Mouse (Mus musculus): ENCODE results near the gene Igf2bp3. TPM values are rescaled to one million over a fixed set of nuclear protein-coding genes. Genes with fewer than 3 reads are reported as not detected.

Igf2bp3 gene
- total RNA-seq, 2 experiments from 2014 or later: 0.02 TPM; not detected in 1

GRCm38 (mm10) chr6:49083008-49083407 lies 131.7 kb downstream of the Igf2bp3 start:
- no peak for ATAC-seq (ENCODE audit: poor library complexity, severe bottlenecking)

- no peak for ATAC-seq (ENCODE audit: poor library complexity, severe bottlenecking)
Observed at GRCm38 (mm10) chr6:49079313-49079712, 135.4 kb downstream of the Igf2bp3 start.

GRCm38 (mm10) chr6:49077894-49078293 lies 136.9 kb downstream of the Igf2bp3 start:
- ATAC-seq (ENCODE audit: poor library complexity, severe bottlenecking): no peak

- ATAC-seq (ENCODE audit: poor library complexity, severe bottlenecking): peak; percentile 20; the same call in 1 of the 2 replicates
Observed at GRCm38 (mm10) chr6:49074117-49074490, 140.7 kb downstream of the Igf2bp3 start.

- ATAC-seq (ENCODE audit: poor library complexity, severe bottlenecking): peak; percentile 99
Observed at GRCm38 (mm10) chr6:49073304-49074116, 141.2 kb downstream of the Igf2bp3 start, which contains the start of gene Malsu1. TSS of gene Malsu1 (plus strand) at chr6:49073795.

GRCm38 (mm10) chr6:49068361-49068760 lies 146.4 kb downstream of the Igf2bp3 start:
- no peak for ATAC-seq (ENCODE audit: poor library complexity, severe bottlenecking)

- peak; percentile 91 for ATAC-seq (ENCODE audit: poor library complexity, severe bottlenecking)
Observed at GRCm38 (mm10) chr6:49057053-49058021, 157.4 kb downstream of the Igf2bp3 start.

- ATAC-seq (ENCODE audit: poor library complexity, severe bottlenecking): no peak
Observed at GRCm38 (mm10) chr6:49056009-49056408, 158.7 kb downstream of the Igf2bp3 start.

- no peak for ATAC-seq (ENCODE audit: poor library complexity, severe bottlenecking)
Observed at GRCm38 (mm10) chr6:49055256-49055733, 159.5 kb downstream of the Igf2bp3 start.

GRCm38 (mm10) chr6:49052191-49052590 lies 162.6 kb downstream of the Igf2bp3 start:
- ATAC-seq (ENCODE audit: poor library complexity, severe bottlenecking): no peak

GRCm38 (mm10) chr6:49050677-49051410 lies 163.9 kb downstream of the Igf2bp3 start:
- ATAC-seq (ENCODE audit: poor library complexity, severe bottlenecking): peak; percentile 60

- ATAC-seq (ENCODE audit: poor library complexity, severe bottlenecking): no peak
Observed at GRCm38 (mm10) chr6:49048395-49048794, 166.4 kb downstream of the Igf2bp3 start.

- no peak for ATAC-seq (ENCODE audit: poor library complexity, severe bottlenecking)
Observed at GRCm38 (mm10) chr6:49047848-49048247, 166.9 kb downstream of the Igf2bp3 start.

GRCm38 (mm10) chr6:49046976-49047375 lies 167.8 kb downstream of the Igf2bp3 start:
- no peak for ATAC-seq (ENCODE audit: poor library complexity, severe bottlenecking)

GRCm38 (mm10) chr6:49046502-49046901 lies 168.3 kb downstream of the Igf2bp3 start:
- no peak for ATAC-seq (ENCODE audit: poor library complexity, severe bottlenecking)

GRCm38 (mm10) chr6:49039470-49040180 lies 175.1 kb downstream of the Igf2bp3 start:
- peak; percentile 67 for ATAC-seq (ENCODE audit: poor library complexity, severe bottlenecking)

- no peak for ATAC-seq (ENCODE audit: poor library complexity, severe bottlenecking)
Observed at GRCm38 (mm10) chr6:49037268-49037662, 177.5 kb downstream of the Igf2bp3 start.

GRCm38 (mm10) chr6:49036275-49037267 lies 178.2 kb downstream of the Igf2bp3 start, which contains the start of gene Gpnmb:
TSS of gene Gpnmb (plus strand) at chr6:49036546.
- peak; percentile 66 for ATAC-seq (ENCODE audit: poor library complexity, severe bottlenecking)
